Mouse (Mus musculus) mature B cell (primary cell): ENCODE measurements at regions not wholly inside any gene's neighbourhood (a gene's known extent, or its start where the extent isn't known, plus 50 kb on each side); places are given as distances from the start of the nearest gene placed in this dataset.

Experiments
- in situ Hi-C: fragments of 300-500 bp; cut with MboI; formaldehyde crosslinking; loops from 2 replicates; pipeline ENCODE4 v1.14.3; 2019

DNA sequence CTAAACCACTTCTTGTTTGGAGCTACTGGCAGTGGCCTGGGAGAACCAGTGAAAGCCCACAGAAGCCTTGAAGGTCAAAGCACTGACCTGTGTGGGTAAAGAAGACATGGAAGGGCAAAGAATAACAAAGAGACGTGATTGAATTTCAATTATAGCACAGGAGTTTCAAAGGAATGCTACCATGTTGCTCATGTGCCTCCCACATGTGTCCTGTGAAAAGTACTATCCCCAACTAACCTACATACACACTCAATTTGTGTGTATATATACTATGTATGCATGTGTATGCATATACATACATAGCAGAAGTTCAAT, 110.0 kb downstream of the Ccdc71l start:
- in situ Hi-C loops = no loop called here

DNA sequence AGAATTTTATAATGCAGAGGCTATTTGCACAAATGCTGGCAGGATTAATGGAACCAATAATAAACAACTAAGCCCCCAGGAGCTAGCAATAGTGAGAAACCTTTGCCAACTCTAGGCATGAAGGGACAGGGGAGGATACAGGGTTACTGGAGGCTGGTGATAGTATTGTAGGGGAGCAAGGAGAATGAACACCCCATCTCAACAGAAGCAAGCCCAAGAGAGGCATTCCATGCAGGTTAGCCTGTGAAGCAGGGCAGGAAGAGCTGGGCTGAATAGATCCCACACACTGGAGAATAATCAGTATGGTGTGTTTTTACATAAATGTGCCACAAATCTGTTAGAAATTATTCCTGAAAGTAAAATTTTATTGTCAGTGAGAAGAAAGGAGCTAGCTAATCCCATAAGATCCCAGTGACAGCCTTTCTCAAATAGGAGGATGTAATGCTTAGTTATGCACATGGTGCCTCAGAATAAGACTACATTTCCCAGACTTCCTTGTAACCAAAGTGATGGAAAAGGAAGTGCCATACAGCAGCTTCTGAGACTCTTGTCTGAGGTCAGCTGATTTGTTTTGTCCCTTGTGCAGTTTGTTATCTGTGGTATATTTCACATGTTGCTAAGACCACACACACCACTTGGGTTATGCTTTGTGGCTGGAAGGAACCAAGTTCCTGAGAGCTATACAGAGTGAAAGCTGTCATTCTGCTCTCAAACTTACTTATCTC, 111.1 kb downstream of the Ccdc71l start:
- in situ Hi-C loops = no loop called here

GRCm38 (mm10) chr12:32504196-32504595, 125.7 kb downstream of the Ccdc71l start:
- in situ Hi-C loops = no loop called here

- in situ Hi-C loops = no loop called here
Measured at GRCm38 (mm10) chr12:32508671-32509070, 130.2 kb downstream of the Ccdc71l start.

- in situ Hi-C loops = no loop called here
Measured at GRCm38 (mm10) chr12:32525586-32525985, 147.1 kb downstream of the Ccdc71l start.

GRCm38 (mm10) chr12:32531216-32531615, 152.7 kb downstream of the Ccdc71l start:
- in situ Hi-C loops = no loop called here

DNA sequence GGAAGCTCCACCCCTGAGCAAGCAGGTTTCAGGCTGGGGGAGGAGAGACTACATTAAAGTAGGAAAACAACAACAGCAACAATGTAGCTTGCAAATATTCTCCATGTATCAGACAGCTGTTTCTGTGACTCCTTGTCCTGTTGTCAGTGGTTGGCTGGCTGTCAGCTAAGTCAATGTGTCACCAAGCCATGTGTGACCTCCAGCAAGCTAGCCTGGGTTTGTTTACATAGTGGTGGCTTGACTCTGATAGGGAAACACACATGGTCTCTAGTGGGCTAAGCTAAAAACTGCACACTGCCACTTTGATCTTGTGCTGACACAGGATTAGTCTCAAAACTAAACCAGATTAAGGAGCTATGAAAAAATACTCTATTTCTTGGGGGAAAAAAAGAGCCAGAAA, 155.1 kb downstream of the Ccdc71l start:
- in situ Hi-C loops = no loop called here

- in situ Hi-C loops = no loop called here
Measured at GRCm38 (mm10) chr12:32545466-32545865, 167.0 kb downstream of the Ccdc71l start.

DNA sequence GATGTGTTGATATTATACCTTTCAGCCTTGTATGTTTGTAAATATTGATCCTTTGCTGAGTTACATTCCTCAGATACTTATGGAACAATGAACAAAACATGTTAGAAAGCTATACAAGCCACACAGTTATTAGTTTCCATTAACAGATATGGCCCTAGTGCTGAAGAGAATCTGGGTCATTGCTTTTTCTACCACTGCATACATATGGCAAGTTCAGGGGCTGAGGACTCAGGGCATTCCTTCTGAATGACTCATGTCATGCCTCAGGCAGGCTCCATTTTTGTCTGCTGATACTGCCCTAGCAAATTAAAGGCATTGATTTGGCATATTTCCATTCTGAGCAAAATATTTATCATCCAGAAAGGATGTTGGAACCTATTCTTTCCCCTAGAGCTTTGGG, 167.9 kb downstream of the Ccdc71l start:
- in situ Hi-C loops = no loop called here

DNA sequence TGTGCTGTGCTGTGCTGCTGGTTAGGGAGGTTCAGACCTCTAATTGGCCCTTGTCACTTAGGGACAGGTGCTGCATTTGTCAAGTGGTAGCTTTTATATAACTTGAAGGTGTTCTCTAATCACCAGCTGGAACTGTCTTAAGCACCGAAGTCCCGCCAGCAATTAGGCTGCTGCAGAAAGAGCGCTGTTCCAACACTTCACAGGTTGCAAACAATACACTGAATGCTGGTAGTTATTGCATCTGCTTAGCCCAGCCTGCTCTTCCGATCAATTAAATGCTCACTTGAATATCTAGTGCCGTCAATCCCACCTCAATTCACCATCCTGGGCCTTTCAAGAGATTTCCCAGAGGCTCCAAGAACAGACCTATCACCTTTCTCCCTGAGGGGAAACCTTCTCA, 175.3 kb downstream of the Ccdc71l start:
- in situ Hi-C loops = no loop called here

DNA sequence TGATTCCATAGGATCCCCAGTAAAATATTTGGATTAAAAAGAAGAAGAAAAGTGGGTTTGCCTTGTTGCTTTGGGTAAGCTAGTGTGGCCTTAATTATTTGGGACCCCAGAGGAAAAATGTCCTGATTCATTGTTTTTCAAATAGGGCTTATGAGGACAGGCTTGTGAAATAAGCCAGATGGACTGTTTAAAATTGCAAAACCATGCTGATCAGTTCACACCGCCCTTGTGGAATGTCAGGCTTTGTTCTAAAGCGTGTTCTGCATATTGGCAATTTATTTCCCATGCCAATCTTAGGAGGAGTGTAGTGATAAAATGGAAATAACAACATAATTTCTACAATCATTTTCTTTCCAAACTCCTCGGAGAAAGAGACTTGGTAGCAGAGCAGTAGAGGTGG, 189.3 kb downstream of the Ccdc71l start:
- in situ Hi-C loops = no loop called here

GRCm38 (mm10) chr12:32581304-32581703, 202.8 kb downstream of the Ccdc71l start:
- in situ Hi-C loops = no loop called here

GRCm38 (mm10) chr12:32602131-32602815, 217.1 kb upstream of the Nampt start:
- in situ Hi-C loops = no loop called here

DNA sequence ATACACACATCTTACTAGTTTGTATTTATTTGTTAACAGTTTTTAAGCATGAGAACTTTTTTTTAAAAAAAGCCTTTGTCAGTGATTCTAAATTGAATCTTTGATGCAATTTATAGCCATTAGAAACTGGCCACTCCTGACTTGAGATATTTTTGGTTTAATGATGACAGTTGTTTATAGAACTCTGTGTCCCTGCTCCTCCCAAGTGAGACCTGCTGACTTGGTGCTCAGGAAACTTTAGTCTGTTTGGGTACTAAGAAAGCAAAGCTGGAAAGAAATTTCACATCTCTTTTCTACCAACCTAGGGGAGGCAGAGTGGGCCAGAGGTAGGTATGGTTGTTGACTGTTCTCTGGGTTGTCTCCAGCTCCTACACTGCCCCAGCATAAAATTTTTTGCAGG, 214.0 kb upstream of the Nampt start:
- in situ Hi-C loops = no loop called here

DNA sequence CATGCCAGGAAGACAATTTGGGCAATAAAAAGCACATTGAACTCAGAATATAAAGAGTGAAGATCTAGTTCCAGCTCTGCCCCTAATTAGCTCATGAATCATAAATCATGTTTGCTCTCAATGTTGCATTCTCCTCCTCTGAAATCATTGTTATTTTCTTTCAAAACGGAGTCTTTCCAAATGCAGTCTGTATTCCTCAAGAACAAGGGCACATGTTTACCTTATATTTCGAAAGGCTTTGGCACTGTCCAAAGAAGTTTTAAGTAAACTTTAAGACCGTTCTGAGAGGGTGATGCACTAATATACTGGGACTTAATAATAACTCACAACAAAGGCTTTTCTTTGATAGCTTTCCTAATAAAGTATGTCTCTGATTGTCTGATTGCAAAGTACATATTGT, 204.3 kb upstream of the Nampt start:
- in situ Hi-C loops = no loop called here

DNA sequence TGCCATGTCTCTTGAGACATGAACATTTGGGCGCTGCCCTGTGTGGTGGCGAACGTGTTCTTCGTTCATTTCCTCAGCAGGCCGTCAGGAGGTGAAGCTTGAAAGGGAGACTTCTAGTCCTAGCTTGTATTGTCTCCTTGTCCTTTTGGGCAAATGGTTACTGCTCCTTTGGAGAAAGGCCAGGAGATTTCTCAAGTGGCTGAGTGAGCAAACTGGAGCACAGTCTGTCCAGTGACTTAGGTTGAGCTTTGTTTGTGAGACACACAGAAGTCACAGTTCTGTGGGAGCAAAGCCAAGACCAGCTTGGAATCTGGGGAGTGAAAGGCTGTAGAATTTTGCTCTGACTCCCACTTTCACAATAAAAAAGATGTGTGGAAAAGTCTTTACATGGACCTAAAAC, 203.3 kb upstream of the Nampt start:
- in situ Hi-C loops = no loop called here

GRCm38 (mm10) chr12:32617031-32617430, 202.3 kb upstream of the Nampt start:
- in situ Hi-C loops = no loop called here

GRCm38 (mm10) chr12:32619830-32620229, 199.5 kb upstream of the Nampt start:
- in situ Hi-C loops = no loop called here

- in situ Hi-C loops = no loop called here
Measured at GRCm38 (mm10) chr12:32621739-32622138, 197.6 kb upstream of the Nampt start.

- in situ Hi-C loops = no loop called here
Measured at GRCm38 (mm10) chr12:32628552-32628951, 190.8 kb upstream of the Nampt start.

- in situ Hi-C loops = loop anchor here (10.0 kb wide), 1 partner anchor 192 kb away; no protein-coding TSS in a partner anchor
Measured at GRCm38 (mm10) chr12:32632935-32633334, 186.4 kb upstream of the Nampt start.

GRCm38 (mm10) chr12:32635055-32635454, 184.3 kb upstream of the Nampt start:
- in situ Hi-C loops = loop anchor here (5.0 to 10.0 kb wide), 2 partner anchors 190 to 262 kb away; no protein-coding TSS in a partner anchor

- in situ Hi-C loops = loop anchor here (5.0 to 10.0 kb wide), 2 partner anchors 187 to 260 kb away; no protein-coding TSS in a partner anchor
Measured at GRCm38 (mm10) chr12:32637400-32638100, 181.8 kb upstream of the Nampt start.
